Mouse (Mus musculus): Measurements from ENCODE around the gene Rab11fip3. TPM values are rescaled to one million over a fixed set of nuclear protein-coding genes. Genes with fewer than 3 reads are reported as not detected.

The Rab11fip3 gene
- total RNA-seq, 2 experiments from 2014 or later: 39.2 to 41.3 TPM

GRCm38 (mm10) chr17:26008331-26008730 lies 61.0 kb downstream of the Rab11fip3 start:
- peak; percentile 30 for DNase-seq
- intact Hi-C loops (cut with DNase I; ENCODE audit: low total_unique reads): no loop called here

DNA sequence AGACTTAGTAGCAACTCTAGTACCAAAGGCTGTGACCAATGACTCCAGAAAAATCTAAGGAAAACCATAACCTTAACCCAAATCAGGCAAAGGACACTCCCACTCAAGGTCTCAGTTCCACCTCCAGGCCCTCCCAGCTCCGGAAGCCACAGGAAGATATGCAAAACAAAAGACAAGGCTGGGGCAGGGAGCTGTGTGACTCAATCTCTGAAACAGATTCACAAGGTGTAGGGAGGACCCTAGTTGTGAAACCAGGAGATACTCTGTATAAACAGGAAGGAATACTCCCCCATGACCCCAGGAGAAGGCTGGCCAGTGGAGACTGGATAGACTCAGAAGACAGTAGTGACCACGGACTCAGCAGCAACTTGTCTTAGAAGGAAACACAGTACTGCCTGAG lies 61.7 kb downstream of the Rab11fip3 start:
- no peak for DNase-seq

DNA sequence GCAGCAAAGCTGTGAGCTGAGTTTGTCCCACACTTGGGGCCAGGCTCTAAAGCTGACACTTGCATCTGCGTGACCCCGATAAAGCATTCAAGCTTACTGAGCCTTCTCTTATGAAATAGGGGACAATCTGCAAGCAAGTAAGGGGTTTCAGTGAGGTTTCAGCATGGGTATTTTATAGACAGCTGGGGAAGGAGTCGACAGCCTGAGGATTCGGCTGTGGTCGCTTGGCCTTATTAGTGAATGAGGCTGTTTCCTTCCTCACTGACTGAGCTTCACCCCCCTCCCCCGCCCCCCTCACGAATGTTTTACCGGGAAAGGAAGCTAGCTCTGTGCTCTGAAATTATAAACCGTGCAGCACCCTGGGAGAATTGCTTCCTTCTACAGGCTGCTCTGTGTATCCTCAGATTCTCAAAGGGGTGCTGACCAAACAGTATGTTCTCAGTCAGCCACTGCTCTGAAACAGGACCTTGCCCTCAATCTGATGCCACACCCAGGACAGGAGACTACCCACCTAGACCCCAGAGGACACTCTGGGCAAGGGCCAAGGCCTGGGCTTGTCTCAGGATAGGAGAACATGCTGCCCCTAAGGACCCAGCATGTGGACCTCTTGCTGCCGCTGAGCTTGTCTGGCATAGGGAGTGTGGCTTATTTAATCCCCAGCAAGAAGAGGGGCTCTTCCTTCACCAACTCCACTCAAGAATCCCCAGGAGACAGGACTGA lies 63.5 kb downstream of the Rab11fip3 start:
- intact Hi-C loops (cut with DNase I; ENCODE audit: low total_unique reads): no loop called here

More for the DNA sequence above, 61.7 kb downstream of the Rab11fip3 start:
- intact Hi-C loops (cut with DNase I; ENCODE audit: low total_unique reads): no loop called here

GRCm38 (mm10) chr17:26004711-26005110 lies 64.6 kb downstream of the Rab11fip3 start:
- DNase-seq: no peak
- intact Hi-C loops (cut with DNase I; ENCODE audit: low total_unique reads): no loop called here

More for the DNA sequence above, 63.5 kb downstream of the Rab11fip3 start:
- DNase-seq: no peak

DNA sequence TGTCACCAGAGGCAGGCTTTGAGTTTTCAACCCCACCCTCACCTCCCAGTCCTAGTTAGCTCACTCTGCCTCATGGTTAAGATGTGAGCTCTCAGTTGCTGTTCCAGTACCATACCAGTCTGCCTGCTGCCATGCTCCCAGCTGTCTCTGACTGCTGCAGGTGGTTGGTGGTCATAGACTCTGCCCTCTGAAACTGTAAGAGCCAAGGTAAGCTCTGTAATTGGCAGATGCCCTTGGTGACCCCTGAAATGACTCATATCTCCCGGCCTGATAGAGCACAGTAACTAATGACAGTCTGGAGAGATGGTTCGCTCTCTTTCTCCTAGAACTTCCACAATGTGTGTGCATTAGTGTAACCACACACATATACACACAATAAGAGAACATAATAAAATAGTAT lies 65.5 kb downstream of the Rab11fip3 start:
- intact Hi-C loops (cut with DNase I; ENCODE audit: low total_unique reads): no loop called here
- no peak for DNase-seq

GRCm38 (mm10) chr17:25998425-25998824 lies 70.9 kb downstream of the Rab11fip3 start:
- intact Hi-C loops (cut with DNase I; ENCODE audit: low total_unique reads): no loop called here
- DNase-seq: no peak

DNA sequence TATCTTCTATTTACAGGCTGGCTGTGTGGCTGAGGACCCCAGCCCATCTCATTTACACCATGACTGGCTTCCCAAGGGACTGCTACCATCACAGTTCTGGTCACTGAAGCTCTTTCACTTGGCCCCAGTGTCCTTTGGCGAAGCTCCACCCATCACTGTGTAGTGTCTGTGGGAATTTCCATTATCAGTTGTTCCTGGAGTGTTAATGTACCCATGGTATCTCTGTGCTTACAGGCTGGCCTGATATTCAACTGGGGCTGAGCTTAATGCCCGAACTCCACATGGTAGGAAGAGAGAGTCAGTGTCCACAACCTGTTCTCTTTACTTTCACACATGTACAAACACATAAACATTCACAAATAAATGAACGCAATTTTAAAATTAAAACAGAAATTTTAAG lies 75.9 kb downstream of the Rab11fip3 start:
- intact Hi-C loops (cut with DNase I; ENCODE audit: low total_unique reads): no loop called here
- DNase-seq: no peak

GRCm38 (mm10) chr17:25992274-25992673 lies 77.1 kb downstream of the Rab11fip3 start:
- intact Hi-C loops (cut with DNase I; ENCODE audit: low total_unique reads): no loop called here
- no peak for DNase-seq

GRCm38 (mm10) chr17:25990331-25990730 lies 79.0 kb downstream of the Rab11fip3 start:
- intact Hi-C loops (cut with DNase I; ENCODE audit: low total_unique reads): no loop called here
- no peak for DNase-seq

DNA sequence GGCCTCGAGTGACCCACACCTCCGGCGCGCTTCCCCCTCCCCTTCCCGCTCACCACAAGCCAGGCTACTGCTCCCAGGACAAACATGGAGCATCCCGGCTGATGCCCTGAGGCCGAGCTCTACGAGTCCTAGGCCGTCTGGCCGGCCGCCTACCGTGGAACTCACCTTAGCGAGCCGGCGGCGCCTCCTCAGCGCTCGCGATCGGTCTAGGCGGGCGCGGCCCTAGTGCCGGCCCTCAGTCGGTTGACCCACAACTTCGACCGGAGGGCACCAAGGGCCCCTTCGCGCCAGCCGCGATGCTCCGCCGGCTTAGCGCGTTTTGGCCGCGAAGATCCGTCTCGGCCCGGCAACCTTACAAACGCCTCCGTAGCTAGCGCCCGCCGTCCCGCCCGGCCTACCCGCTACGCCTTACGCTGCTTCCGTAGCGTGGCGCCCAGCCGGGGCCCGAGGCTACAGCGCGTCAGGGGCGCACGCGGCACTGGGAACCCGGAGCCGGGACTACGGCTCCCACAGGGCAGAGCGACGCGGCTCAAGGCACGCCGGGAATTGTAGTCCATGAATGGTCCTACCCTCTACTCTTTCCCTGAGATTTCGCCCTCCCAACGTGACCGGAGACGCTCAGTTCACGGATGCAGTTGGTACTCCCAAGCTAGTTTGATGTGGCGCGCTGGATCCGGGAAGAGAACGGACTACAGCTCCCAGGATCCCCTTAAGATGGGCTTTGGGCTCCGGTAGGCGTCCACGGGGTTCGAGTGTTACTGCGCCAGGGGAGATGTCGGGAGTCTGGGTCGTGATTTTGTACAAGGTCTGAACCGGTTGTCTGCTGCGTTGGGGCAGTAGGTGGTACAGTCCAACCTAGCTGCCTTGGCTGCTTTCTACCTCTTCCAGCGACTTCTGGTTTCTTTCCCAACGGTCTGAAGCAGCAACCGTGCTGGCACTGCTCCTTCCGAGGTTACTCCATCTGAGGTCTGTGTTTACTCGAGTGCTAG lies 83.8 kb downstream of the Rab11fip3 start, which contains the start of gene Capn15:
Capn15 (minus strand) TSS at position 491 of the 989 bp plus-strand sequence.
- intact Hi-C loops (cut with DNase I; ENCODE audit: low total_unique reads): no loop called here
- peak; percentile 94 for DNase-seq

DNA sequence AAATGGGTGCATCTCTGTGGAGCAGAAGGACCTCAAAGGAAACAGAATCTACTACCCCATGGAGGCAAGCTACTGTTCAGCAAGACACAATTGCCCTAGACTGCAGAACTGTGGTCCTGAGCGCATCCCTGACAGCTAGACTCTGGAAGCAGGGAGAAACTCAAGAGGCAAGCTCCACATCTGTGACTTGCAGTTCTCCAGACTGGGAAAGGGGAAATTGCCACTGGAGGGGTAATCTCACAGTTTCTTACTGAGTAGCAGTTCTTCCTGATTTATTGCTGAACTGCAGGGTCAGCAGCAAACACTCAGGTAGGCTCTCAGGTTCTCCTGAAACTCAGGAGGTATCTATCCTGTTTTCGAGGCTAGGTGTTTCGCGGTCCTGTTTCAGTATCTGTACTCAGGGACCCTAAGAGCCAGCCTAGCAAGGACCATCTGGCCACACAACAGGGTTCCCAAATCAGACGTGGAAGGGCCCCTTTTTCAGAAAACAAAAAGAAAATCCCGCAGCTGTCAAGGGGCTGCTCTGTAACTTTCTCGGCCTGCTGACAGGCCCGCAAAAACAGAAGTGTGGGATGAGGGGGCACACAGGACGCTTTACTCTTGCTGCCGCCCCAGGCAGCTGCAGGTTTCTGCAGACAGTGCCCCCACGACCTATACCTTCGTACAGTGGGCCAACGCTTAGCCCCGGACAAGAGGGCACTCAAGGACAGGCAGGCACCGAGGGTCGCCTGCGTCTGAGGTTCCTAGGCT lies 84.6 kb downstream of the Rab11fip3 start:
- no peak for DNase-seq
- intact Hi-C loops (cut with DNase I; ENCODE audit: low total_unique reads): no loop called here

DNA sequence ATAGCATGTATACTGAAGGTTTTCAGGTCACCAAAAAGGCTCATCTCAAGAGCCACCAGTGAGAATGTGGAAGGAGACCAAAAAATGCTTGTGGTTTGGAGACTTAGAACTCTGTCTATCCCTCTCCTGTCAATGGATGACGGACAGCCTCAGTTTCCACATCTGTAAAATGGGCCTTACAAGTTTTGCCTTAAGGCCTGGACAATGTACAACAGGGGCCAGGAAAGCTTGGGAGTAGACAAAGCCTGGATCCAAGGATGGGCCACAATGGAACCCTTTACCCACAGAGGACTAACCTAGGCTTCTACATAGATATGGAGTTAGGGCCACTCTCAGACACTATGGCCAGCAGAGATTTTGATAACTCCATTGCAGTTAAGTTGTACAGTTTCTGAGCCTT lies 85.3 kb downstream of the Rab11fip3 start:
- no peak for DNase-seq
- intact Hi-C loops (cut with DNase I; ENCODE audit: low total_unique reads): no loop called here

GRCm38 (mm10) chr17:25982913-25983312 lies 86.4 kb downstream of the Rab11fip3 start:
- no peak for DNase-seq
- intact Hi-C loops (cut with DNase I; ENCODE audit: low total_unique reads): no loop called here

DNA sequence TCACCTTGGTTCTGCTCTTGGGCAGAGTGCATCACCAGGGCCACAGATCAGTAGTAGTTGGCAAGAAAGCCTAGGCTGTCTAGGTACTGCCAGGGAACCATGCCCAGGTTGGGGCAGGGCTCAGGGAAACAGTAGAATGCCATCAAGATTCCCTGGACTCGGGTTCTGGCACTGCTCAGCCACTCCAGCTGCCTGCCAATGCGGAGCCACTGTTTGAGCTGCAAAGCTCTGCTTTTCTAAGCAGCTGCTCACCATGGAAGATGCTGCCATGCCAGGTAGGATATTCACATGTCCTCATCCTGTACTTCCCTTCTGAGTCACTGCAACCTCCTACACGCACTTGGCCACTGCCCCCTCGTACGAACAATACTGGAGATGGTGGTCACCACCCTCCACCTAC lies 88.5 kb downstream of the Rab11fip3 start:
- intact Hi-C loops (cut with DNase I; ENCODE audit: low total_unique reads): no loop called here
- peak; percentile 56 for DNase-seq

DNA sequence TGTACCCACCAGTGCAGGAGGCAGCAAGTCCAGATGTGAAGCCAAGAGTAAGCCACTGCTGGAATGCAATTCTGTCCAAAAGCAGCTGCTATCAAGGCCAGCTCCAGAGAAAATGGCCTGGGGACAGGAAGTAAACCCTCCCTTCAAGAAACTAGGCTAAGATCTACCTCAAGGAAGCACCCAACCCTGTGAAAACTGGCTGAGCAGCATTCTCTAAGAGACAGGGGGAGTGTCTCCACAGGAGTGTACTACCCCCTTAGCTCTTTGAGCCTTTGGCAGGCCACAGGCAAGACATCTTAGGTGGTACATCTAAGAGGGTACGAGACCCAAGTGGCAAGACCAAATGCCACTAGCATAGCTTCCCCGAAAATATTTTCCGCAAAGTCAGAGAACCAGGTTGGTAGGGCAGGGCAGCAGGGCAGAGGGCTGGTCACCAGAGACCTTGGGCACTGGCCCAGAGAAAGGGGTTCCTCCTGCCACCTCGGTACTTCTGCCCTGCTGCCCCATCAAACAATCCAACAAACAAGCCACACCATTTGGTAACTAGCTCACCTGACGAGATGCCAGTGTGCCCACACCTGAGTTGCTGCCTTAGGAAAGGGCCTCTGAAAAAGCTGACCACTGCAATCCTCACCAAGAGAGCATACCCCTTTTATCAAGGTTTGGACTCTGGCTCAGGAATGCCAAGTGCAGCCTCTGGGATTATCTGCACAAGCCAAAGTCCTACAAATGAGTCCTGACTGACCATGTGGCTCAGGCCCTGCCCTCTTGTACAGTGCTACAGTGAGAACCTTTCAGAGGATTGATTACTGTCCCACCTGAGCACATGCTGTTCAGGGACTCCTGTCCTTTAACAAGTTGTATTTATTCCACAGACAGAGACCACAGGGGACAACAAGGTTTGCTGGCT lies 89.3 kb downstream of the Rab11fip3 start:
- no peak for DNase-seq
- intact Hi-C loops (cut with DNase I; ENCODE audit: low total_unique reads): loop anchor here (5.0 kb wide), 1 partner anchor 38 kb away; the partner anchor contains the start of genes Nhlrc4 and Pigq

- intact Hi-C loops (cut with DNase I; ENCODE audit: low total_unique reads): no loop called here
- no peak for DNase-seq
Observed at GRCm38 (mm10) chr17:25970954-25971707, 98.2 kb downstream of the Rab11fip3 start.

GRCm38 (mm10) chr17:25970448-25970847 lies 98.9 kb downstream of the Rab11fip3 start:
- intact Hi-C loops (cut with DNase I; ENCODE audit: low total_unique reads): no loop called here
- DNase-seq: no peak

DNA sequence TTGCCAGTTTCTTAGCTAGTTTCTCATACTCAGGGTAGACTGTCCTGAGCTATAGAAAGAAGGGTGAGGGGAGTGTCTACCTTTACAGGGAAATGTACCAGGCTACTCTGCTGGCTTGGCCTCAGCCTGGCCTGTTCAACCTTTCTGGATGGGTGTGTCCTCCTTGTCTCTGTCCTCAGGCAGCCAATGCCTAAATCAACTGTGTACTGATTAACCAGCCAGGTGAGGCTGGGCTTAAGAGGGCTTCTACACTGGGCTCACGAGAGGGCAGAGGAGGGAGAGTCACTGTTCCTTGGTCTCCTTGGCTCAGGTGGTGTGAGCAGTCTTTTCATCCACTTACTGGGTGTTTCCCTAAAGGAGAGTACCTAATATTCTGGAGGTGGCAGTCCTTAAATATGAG lies 101.2 kb downstream of the Rab11fip3 start:
- DNase-seq: no peak
- intact Hi-C loops (cut with DNase I; ENCODE audit: low total_unique reads): no loop called here

Data from gastrocnemius, postnatal 14 days (tissue).